Mouse (Mus musculus) testis, adult 2 months (tissue): ENCODE measurements around the gene Plk5.

Experiments used
- CTCF ChIP-seq: fragments of 200-500 bp; IDR thresholded peaks from 2 replicates; pipeline ENCODE4 v1.5.1; 2012; ENCODE audit warnings: low read depth, mild to moderate bottlenecking, inconsistent platforms, low read length, moderate library complexity; ENCODE audit not compliant: control insufficient read depth, insufficient read depth, insufficient replicate concordance
- POLR2A ChIP-seq: fragments of 200-500 bp; IDR thresholded peaks from 2 replicates; pipeline ENCODE4 v1.6.1; 2012; ENCODE audit warnings: low read depth, mild to moderate bottlenecking, inconsistent platforms, low read length, moderate library complexity; ENCODE audit not compliant: control insufficient read depth

DNA sequence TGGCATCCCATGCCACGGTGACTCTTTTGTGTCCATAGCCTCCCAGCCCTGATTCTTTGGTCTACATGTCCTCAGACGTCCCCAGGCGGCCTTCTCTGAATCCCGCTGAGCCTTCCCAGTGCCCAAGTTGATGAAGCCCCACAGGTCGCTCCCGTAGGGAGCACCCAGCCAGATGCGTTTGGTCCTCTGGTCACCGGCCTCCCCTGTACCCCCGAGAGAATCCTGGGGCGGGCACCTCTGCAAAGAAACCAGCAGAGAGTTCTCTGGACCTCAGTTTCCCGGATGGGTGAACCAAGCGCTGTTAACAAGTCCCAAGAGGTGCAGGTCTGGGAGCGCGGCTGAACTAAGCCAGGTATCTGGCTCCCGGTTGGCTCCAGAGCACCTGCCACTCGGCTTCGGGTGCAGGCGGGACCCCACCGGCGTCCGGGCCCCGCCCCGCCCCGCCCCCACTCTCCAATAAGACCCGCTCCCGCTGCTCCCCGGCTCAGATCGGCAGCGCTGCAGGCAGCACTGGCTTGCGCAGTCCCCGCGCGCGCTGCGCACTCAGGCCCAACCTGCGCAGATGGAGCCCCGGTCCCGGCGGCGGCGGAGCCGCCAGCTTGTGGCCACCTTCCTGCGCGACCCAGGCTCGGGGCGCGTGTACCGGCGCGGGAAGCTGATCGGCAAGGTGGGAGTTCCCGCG is at the start of gene Plk5:
- TF ChIP-seq POLR2A = no peak
- TF ChIP-seq CTCF = no peak
